Mouse (Mus musculus): ENCODE results near the gene Cryba1. TPM values are rescaled to one million over a fixed set of nuclear protein-coding genes. Genes with fewer than 3 reads are reported as not detected.
A peak's percentile ranks its signal among the peaks of the same experiment; 100 is the strongest.

Gene Cryba1
- polyA plus RNA-seq, 2 experiments: not detected

GRCm38 (mm10) chr11:77746652-77747051 is 21.6 kb upstream of the Cryba1 start:
- no peaks in the 10 kb centered on the region for H3K36me3 ChIP-seq (replicated peaks; ENCODE audit: control insufficient read depth, insufficient read depth, low read depth)
- H3K27ac ChIP-seq: no peak overlapping the region

GRCm38 (mm10) chr11:77743966-77744365 is 18.9 kb upstream of the Cryba1 start:
- H3K27ac ChIP-seq: no peak overlapping the region
- H3K4me2 ChIP-seq (ENCODE audit: low read depth): no peak overlapping the region
- TF ChIP-seq CTCF (IDR thresholded peaks at IDR 0.05; ENCODE audit: low read depth) (peak; percentile 83), EP300 (IDR thresholded peaks at IDR 0.05; ENCODE audit: low read depth) (no peak)
- no peaks in the 10 kb centered on the region for H3K9me3 ChIP-seq (ENCODE audit: control insufficient read depth, low read length)
- H3K4me1 ChIP-seq (replicated peaks; ENCODE audit: control insufficient read depth in 2 of 2, insufficient read depth in 2 of 2, low read length in 1 of 2): peaks cover 5 to 11% of the 10 kb centered on the region in 2 experiments; a peak in 3 of 4 replicates
- H3K36me3 ChIP-seq (replicated peaks; ENCODE audit: control insufficient read depth, insufficient read depth, low read depth): no peaks in the 10 kb centered on the region
- H3K9ac ChIP-seq (replicated peaks): no peak overlapping the region
- DNase-seq (ENCODE audit: low read depth in 3 of 3, low spot score in 3 of 3) (no peak), ATAC-seq (ENCODE audit: insufficient read depth) (no peak)
- 22% methylated on average over 6 of the region's 6 CpGs for WGBS (ENCODE audit: insufficient replicate concordance)
- no peak overlapping the region for H3K4me3 ChIP-seq (ENCODE audit: insufficient read depth in 1 of 2, low read depth in 2 of 2, low read length in 2 of 2)
- no peaks in the 10 kb centered on the region for H3K27me3 ChIP-seq (ENCODE audit: control insufficient read depth, insufficient read depth, low read length)

More at GRCm38 (mm10) chr11:77746652-77747051, 21.6 kb upstream of the Cryba1 start:
- H3K9me3 ChIP-seq (ENCODE audit: control insufficient read depth, low read length): no peaks in the 10 kb centered on the region
- H3K4me1 ChIP-seq (replicated peaks; ENCODE audit: control insufficient read depth in 2 of 2, insufficient read depth in 2 of 2, low read length in 1 of 2): peaks cover 9 to 15% of the 10 kb centered on the region in 2 experiments
- H3K4me3 ChIP-seq (ENCODE audit: insufficient read depth in 1 of 2, low read depth in 2 of 2, low read length in 2 of 2): no peak overlapping the region
- peak in 1 of 3 experiments; percentile 42 for DNase-seq (ENCODE audit: low read depth in 3 of 3, low spot score in 3 of 3)
- H3K9ac ChIP-seq (replicated peaks): no peak overlapping the region
- WGBS (ENCODE audit: insufficient replicate concordance): 40% methylated on average over 4 of the region's 4 CpGs
- no peaks in the 10 kb centered on the region for H3K27me3 ChIP-seq (ENCODE audit: control insufficient read depth, insufficient read depth, low read length)
- peak; percentile 76 for ATAC-seq (ENCODE audit: insufficient read depth)
- TF ChIP-seq EP300 (IDR thresholded peaks at IDR 0.05; ENCODE audit: low read depth) (no peak), CTCF (IDR thresholded peaks at IDR 0.05; ENCODE audit: low read depth) (no peak)
- H3K4me2 ChIP-seq (ENCODE audit: low read depth): no peak overlapping the region

- 52% methylated on average over 7 of the region's 7 CpGs for WGBS (ENCODE audit: insufficient replicate concordance)
- no peak overlapping the region for H3K27ac ChIP-seq
- no peaks in the 10 kb centered on the region for H3K4me1 ChIP-seq (replicated peaks; ENCODE audit: control insufficient read depth in 2 of 2, insufficient read depth in 2 of 2, low read length in 1 of 2)
- DNase-seq (ENCODE audit: low read depth in 3 of 3, low spot score in 3 of 3): no peak
- no peak for TF ChIP-seq EP300 (IDR thresholded peaks at IDR 0.05; ENCODE audit: low read depth)
- no peak for TF ChIP-seq CTCF (IDR thresholded peaks at IDR 0.05; ENCODE audit: low read depth)
- H3K36me3 ChIP-seq (replicated peaks; ENCODE audit: control insufficient read depth, insufficient read depth, low read depth): no peaks in the 10 kb centered on the region
- H3K4me3 ChIP-seq (ENCODE audit: insufficient read depth in 1 of 2, low read depth in 2 of 2, low read length in 2 of 2): no peak overlapping the region
- H3K4me2 ChIP-seq (ENCODE audit: low read depth): no peak overlapping the region
- H3K9ac ChIP-seq (replicated peaks): no peak overlapping the region
- H3K27me3 ChIP-seq (ENCODE audit: control insufficient read depth, insufficient read depth, low read length): no peaks in the 10 kb centered on the region
- ATAC-seq (ENCODE audit: insufficient read depth): no peak
- no peaks in the 10 kb centered on the region for H3K9me3 ChIP-seq (ENCODE audit: control insufficient read depth, low read length)
Measured at GRCm38 (mm10) chr11:77738555-77738954, 13.5 kb upstream of the Cryba1 start.

- Histone ChIP-seq H3K27ac (no peak overlapping the region), H3K4me3 (ENCODE audit: insufficient read depth in 1 of 2, low read depth in 2 of 2, low read length in 2 of 2) (no peak overlapping the region), H3K36me3 (replicated peaks; ENCODE audit: control insufficient read depth, insufficient read depth, low read depth) (no peaks in the 10 kb centered on the region), H3K27me3 (ENCODE audit: control insufficient read depth, insufficient read depth, low read length) (no peaks in the 10 kb centered on the region), H3K4me2 (ENCODE audit: low read depth) (no peak overlapping the region), H3K9ac (replicated peaks) (no peak overlapping the region), H3K9me3 (ENCODE audit: control insufficient read depth, low read length) (no peaks in the 10 kb centered on the region), H3K4me1 (replicated peaks; ENCODE audit: control insufficient read depth in 2 of 2, insufficient read depth in 2 of 2, low read length in 1 of 2) (no peaks in the 10 kb centered on the region)
- TF ChIP-seq EP300 (IDR thresholded peaks at IDR 0.05; ENCODE audit: low read depth) (no peak), CTCF (IDR thresholded peaks at IDR 0.05; ENCODE audit: low read depth) (peak; percentile 95)
- DNase-seq (ENCODE audit: low read depth in 3 of 3, low spot score in 3 of 3): peak; percentile 42 to 60 (median 54)
- WGBS (ENCODE audit: insufficient replicate concordance): 2% methylated on average over 6 of the region's 6 CpGs
- ATAC-seq (ENCODE audit: insufficient read depth): no peak
Measured at GRCm38 (mm10) chr11:77737289-77737688, 12.2 kb upstream of the Cryba1 start.

GRCm38 (mm10) chr11:77728587-77728986 is 3.5 kb upstream of the Cryba1 start:
- Histone ChIP-seq H3K9me3 (ENCODE audit: control insufficient read depth, low read length) (no peaks in the 10 kb centered on the region), H3K27me3 (ENCODE audit: control insufficient read depth, insufficient read depth, low read length) (no peaks in the 10 kb centered on the region), H3K4me1 (replicated peaks; ENCODE audit: control insufficient read depth in 2 of 2, insufficient read depth in 2 of 2, low read length in 1 of 2) (no peaks in the 10 kb centered on the region), H3K27ac (no peak overlapping the region), H3K4me3 (ENCODE audit: insufficient read depth in 1 of 2, low read depth in 2 of 2, low read length in 2 of 2) (no peak overlapping the region), H3K36me3 (replicated peaks; ENCODE audit: control insufficient read depth, insufficient read depth, low read depth) (no peaks in the 10 kb centered on the region), H3K9ac (replicated peaks) (no peak overlapping the region), H3K4me2 (ENCODE audit: low read depth) (no peak overlapping the region)
- DNase-seq (ENCODE audit: low read depth in 3 of 3, low spot score in 3 of 3) (no peak), ATAC-seq (ENCODE audit: insufficient read depth) (no peak)
- 48% methylated on average over 2 of the region's 2 CpGs for WGBS (ENCODE audit: insufficient replicate concordance)
- TF ChIP-seq EP300 (IDR thresholded peaks at IDR 0.05; ENCODE audit: low read depth) (no peak), CTCF (IDR thresholded peaks at IDR 0.05; ENCODE audit: low read depth) (no peak)

All from liver, embryonic 14.5 days (tissue).